Mouse (Mus musculus): ENCODE data around the gene Trim28. TPM values are rescaled to one million over a fixed set of nuclear protein-coding genes. Genes with fewer than 3 reads are reported as not detected.

Trim28 gene
- polyA plus RNA-seq, 1 experiment, result 516 TPM

DNA sequence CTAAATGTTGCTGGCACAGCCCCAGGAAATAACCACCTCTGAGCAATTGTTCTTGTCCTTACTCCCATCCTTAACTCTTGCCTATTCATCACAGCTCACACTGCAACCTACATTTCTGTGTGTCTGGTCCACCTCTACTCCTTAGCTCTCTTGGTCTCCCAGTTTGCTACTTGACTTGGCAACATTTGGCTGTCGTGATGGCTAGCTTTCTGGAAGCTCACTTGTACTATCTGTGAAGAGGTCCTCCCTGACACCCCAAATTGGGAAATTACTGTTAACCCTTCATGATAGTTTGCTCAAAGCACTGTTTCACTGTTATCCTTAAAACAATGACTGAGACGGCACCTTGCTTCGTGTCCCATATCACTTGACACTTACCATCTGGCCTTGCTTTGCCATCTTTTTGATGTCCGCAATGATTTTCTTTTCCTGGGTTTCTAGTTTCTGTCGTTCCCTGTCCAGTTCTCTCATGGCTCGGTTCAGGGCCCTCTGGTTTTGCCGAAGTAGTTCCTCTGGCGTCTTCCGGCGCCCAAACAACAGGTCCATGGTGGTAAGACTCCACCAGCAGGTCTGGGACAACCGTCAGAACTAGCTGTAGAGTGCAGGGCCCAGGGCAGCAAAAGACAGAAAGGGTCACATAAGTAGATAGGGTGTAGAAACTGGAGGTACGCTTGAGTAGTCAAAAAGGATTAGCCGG lies 34.7 kb downstream of the Trim28 start:
- no peak for TF ChIP-seq POLR2A (IDR thresholded peaks at IDR 0.05; ENCODE audit: control insufficient read depth, low read depth, low read length)
- TF ChIP-seq CTCF (IDR thresholded peaks at IDR 0.05; ENCODE audit: control insufficient read depth, insufficient read depth, insufficient replicate concordance, low read depth, low read length), result no peak

DNA sequence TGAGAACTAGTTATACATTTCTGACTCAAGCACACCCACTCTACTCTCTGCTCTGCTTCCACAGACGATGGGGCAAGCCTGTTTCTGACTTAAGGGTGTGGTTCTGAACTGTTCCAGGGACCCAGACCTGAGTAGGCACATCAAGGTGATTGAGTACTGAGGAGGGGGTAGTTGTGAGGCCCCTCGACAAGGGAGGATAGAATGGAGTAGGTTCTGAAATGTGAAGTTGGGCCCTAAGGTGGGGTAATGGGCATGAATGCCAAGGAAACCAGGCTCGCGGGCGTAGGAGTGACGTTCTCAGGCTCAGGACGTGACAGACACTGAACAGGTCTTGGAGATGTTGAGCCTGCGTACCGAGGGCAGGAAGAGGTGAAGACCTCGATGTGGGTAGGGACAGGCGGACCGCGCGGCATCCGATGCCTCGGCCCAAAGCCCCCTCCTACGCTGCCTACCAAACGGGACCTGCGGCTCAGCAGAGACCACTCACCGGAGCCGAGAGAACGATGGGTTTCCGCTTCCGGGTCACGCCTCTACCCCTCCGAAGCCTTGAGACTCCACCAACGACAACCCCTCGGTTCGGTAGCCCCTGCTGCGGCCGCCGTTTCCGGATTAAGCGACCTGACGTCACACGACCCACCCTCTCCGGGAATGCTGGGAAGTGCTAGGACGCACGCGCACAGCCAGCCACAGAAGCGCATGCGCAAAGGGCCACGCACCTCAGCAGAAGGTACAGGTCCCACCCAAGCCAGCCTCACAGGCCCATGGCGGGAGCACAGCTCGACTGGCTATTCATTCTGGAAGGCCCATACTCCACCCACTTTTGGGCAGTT lies 35.4 kb downstream of the Trim28 start, which contains the start of gene Chmp2a:
Gene Chmp2a, minus strand, starts transcription at position 660 of the 830 bp plus-strand sequence.
- Histone ChIP-seq H3K4me1 (ENCODE audit: control insufficient read depth, insufficient read depth, low read length) (peaks cover 25% of the 10 kb centered on the region), H3K4me3 (ENCODE audit: control insufficient read depth, low read depth, low read length) (peak within 1 kb of the TSS; percentile 93), H3K27me3 (ENCODE audit: control insufficient read depth, insufficient read depth, low read length) (no peaks in the 10 kb centered on the region), H3K27ac (ENCODE audit: control insufficient read depth, insufficient read depth, low read depth, low read length) (peak within 1 kb of the TSS; percentile 94), H3K36me3 (ENCODE audit: control insufficient read depth, insufficient read depth, low read length) (peaks cover 2% of the 10 kb centered on the region)
- no peak; the same call in 1 of the 2 replicates for TF ChIP-seq CTCF (IDR thresholded peaks at IDR 0.05; ENCODE audit: control insufficient read depth, insufficient read depth, insufficient replicate concordance, low read depth, low read length)
- TF ChIP-seq POLR2A (IDR thresholded peaks at IDR 0.05; ENCODE audit: control insufficient read depth, low read depth, low read length), result peak; percentile 76

More for the DNA sequence above, 34.7 kb downstream of the Trim28 start:
- H3K27me3 ChIP-seq (ENCODE audit: control insufficient read depth, insufficient read depth, low read length), result no peaks in the 10 kb centered on the region
- peak overlapping the region; percentile 93 for H3K4me3 ChIP-seq (ENCODE audit: control insufficient read depth, low read depth, low read length)
- peaks cover 6% of the 10 kb centered on the region for H3K36me3 ChIP-seq (ENCODE audit: control insufficient read depth, insufficient read depth, low read length)
- H3K4me1 ChIP-seq (ENCODE audit: control insufficient read depth, insufficient read depth, low read length), result peaks cover 21% of the 10 kb centered on the region
- peak overlapping the region; percentile 94 for H3K27ac ChIP-seq (ENCODE audit: control insufficient read depth, insufficient read depth, low read depth, low read length)

DNA sequence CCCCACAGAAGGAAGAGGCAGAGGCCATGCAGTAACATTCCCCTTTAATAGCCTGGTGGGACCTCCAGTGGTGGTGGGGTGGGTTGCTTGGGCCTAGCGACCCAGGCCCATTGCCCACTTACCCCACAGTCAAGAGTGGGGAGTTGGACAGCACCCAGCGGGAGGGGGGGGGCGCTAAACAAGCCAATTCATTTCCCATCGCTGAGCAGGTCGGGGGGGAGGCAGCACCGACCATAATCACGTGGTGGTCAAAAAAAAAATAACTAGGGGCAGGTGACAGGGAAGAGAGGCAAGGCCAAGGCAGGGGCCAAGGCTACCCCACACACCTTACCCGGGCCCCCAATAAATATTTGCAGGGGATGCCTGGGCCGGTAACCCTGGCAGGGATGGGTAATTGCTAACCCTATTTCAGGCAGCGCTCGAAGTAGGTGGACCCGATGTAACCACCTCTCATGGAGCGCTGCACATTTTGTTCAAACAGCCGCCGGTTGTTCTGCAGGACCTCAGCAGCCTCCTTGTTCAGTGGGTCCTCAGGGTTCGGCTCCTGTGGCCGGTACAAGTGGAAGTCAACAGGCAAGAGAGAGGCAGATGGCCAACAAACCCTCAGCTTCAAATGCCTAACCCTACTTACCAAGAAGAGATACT lies 36.4 kb downstream of the Trim28 start:
- peak overlapping the region; percentile 93 for H3K4me3 ChIP-seq (ENCODE audit: control insufficient read depth, low read depth, low read length)
- peaks cover 25% of the 10 kb centered on the region for H3K4me1 ChIP-seq (ENCODE audit: control insufficient read depth, insufficient read depth, low read length)
- no peak overlapping the region for H3K27ac ChIP-seq (ENCODE audit: control insufficient read depth, insufficient read depth, low read depth, low read length)
- no peaks in the 10 kb centered on the region; the same call in none of the 2 replicates for H3K36me3 ChIP-seq (ENCODE audit: control insufficient read depth, insufficient read depth, low read length)
- TF ChIP-seq POLR2A (IDR thresholded peaks at IDR 0.05; ENCODE audit: control insufficient read depth, low read depth, low read length) (no peak), CTCF (IDR thresholded peaks at IDR 0.05; ENCODE audit: control insufficient read depth, insufficient read depth, insufficient replicate concordance, low read depth, low read length) (no peak)
- H3K27me3 ChIP-seq (ENCODE audit: control insufficient read depth, insufficient read depth, low read length), result no peaks in the 10 kb centered on the region

DNA sequence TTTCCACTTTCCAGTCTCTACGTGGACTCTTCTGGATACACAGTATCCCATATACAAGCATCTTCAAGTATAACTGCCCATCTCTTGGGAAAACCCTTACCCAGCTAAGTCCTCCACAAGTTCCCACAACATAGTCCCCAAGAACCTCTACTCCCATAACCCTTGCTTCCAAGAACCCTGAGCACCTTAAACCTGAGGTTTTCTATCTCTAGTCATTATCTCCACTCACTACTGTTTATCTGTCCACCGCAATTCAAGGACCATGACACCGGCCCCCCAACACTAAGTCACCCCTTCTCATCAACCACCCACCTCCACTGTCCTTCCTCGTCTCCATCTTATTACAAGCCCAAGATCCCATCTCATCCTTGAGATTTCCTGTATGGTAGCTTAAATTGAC lies 37.9 kb downstream of the Trim28 start:
- H3K4me1 ChIP-seq (ENCODE audit: control insufficient read depth, insufficient read depth, low read length), result peaks cover 25% of the 10 kb centered on the region
- peak overlapping the region; percentile 94 for H3K27ac ChIP-seq (ENCODE audit: control insufficient read depth, insufficient read depth, low read depth, low read length)
- TF ChIP-seq POLR2A (IDR thresholded peaks at IDR 0.05; ENCODE audit: control insufficient read depth, low read depth, low read length) (no peak), CTCF (IDR thresholded peaks at IDR 0.05; ENCODE audit: control insufficient read depth, insufficient read depth, insufficient replicate concordance, low read depth, low read length) (no peak)

DNA sequence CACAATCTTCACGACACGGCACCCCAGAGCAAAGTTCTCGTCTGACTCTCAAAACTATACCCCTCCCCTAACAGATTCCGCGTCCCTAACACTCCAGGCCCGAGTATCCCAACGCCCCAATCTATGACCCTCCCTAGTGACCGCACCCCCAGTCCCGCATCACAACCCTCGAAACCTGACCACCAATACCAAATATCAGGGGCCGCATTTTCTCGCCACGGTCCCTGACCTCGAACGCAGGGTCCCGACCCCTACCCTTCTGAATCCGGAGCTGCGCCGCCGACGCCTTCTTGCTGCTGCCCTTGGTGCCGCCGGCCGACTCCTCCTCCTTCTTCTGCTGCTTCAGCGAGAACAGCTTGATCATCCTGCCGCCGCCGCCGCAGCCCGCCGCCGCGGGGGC lies 38.5 kb downstream of the Trim28 start:
- Histone ChIP-seq H3K4me3 (ENCODE audit: control insufficient read depth, low read depth, low read length) (peak overlapping the region; percentile 92), H3K27me3 (ENCODE audit: control insufficient read depth, insufficient read depth, low read length) (no peaks in the 10 kb centered on the region), H3K4me1 (ENCODE audit: control insufficient read depth, insufficient read depth, low read length) (peaks cover 25% of the 10 kb centered on the region), H3K27ac (ENCODE audit: control insufficient read depth, insufficient read depth, low read depth, low read length) (peak overlapping the region; percentile 94), H3K36me3 (ENCODE audit: control insufficient read depth, insufficient read depth, low read length) (no peaks in the 10 kb centered on the region; the same call in 1 of the 2 replicates)
- no peak for TF ChIP-seq POLR2A (IDR thresholded peaks at IDR 0.05; ENCODE audit: control insufficient read depth, low read depth, low read length)
- no peak for TF ChIP-seq CTCF (IDR thresholded peaks at IDR 0.05; ENCODE audit: control insufficient read depth, insufficient read depth, insufficient replicate concordance, low read depth, low read length)

More for the DNA sequence above, 37.9 kb downstream of the Trim28 start:
- Histone ChIP-seq H3K4me3 (ENCODE audit: control insufficient read depth, low read depth, low read length) (peak overlapping the region; percentile 92), H3K36me3 (ENCODE audit: control insufficient read depth, insufficient read depth, low read length) (no peaks in the 10 kb centered on the region; the same call in 1 of the 2 replicates), H3K27me3 (ENCODE audit: control insufficient read depth, insufficient read depth, low read length) (no peaks in the 10 kb centered on the region)

DNA sequence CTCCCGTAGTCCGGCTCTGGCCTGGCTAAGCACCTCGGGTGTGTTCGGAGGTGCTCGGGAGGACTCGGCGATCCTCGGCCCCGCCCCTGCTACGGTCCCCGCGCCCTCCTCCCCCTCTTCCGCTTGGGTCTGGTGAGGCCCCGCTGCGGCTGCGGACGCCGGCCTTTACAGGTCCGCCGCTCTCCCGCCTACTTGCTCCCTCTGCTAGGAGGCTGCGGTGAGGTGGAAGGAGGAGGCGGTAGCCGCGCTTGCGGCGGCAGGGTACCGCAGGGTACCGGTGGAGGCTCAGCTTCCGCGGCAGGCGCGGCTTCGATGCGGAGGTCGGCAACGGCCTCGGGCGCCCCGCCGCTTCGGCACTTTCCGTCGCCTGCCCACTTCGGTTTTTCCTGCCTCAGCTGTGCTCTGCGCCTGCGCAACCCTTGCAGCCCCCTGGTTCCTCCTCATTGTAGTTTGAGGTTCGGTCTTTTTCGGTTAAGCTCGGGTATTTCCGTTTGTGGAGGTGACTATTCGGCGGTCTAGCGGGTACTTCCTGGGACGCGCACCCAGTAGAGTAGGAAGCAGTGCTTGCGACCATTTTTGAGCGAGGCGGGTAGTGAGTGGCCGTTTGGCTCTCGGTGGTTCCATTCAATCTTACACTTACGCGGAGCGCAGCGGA lies 39.1 kb downstream of the Trim28 start, which contains the start of gene Ube2m:
Gene Ube2m, minus strand, starts transcription at position 375 of the 655 bp plus-strand sequence.
- Histone ChIP-seq H3K27ac (ENCODE audit: control insufficient read depth, insufficient read depth, low read depth, low read length) (peak within 1 kb of the TSS; percentile 97), H3K4me3 (ENCODE audit: control insufficient read depth, low read depth, low read length) (peak within 1 kb of the TSS; percentile 92), H3K27me3 (ENCODE audit: control insufficient read depth, insufficient read depth, low read length) (no peaks in the 10 kb centered on the region), H3K36me3 (ENCODE audit: control insufficient read depth, insufficient read depth, low read length) (no peaks in the 10 kb centered on the region), H3K4me1 (ENCODE audit: control insufficient read depth, insufficient read depth, low read length) (peaks cover 28% of the 10 kb centered on the region)
- TF ChIP-seq POLR2A (IDR thresholded peaks at IDR 0.05; ENCODE audit: control insufficient read depth, low read depth, low read length) (peak; percentile 76), CTCF (IDR thresholded peaks at IDR 0.05; ENCODE audit: control insufficient read depth, insufficient read depth, insufficient replicate concordance, low read depth, low read length) (no peak)

All from testis, adult 2 months (tissue).